15 mouse cellular contexts compared by ENCODE assay signal in the genomic region with DNA sequence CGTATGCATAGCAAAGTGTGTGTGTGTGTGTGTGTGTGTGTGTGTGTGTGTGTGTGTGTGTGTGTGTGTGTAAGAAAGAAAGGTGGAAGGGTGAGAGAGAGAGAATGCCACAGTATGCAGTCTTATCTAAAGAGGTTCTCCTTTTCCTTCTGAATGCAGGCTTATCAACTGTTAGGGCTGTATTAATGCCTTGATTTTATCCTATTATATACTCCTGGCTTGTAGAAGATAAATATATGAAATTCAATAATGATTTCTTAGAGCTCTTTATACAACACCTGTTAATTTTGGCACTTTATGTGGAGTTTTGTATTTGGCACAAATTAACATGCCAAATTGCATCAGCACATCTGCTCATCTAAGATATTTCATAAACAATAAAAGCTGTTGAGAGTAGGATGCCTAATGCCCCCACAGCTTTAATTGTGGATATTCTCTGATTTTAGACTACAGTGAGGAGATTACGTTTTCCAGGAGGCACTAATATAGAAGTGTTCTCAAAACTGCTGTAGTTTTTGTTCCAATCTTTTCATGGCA.
"Had no signal": no experiment of that assay in that cellular context is flagged by ENCODE, and none has a peak within 500 bp of the region (broad histone marks: within the 10 kb centered on the region; RNA-seq: fewer than 3 reads in every experiment).

No protein-coding gene starts in this region.

- H3K4me3 ChIP-seq: limb, embryonic 12.5 days; liver, embryonic 13.5 days; lung, embryonic 15.5 days; megakaryocyte, embryonic 14.5 days had no signal

- H3K4me1 ChIP-seq: limb, embryonic 12.5 days; liver, embryonic 13.5 days; lung, embryonic 15.5 days; megakaryocyte, embryonic 14.5 days had no signal

- H3K9ac ChIP-seq: limb, embryonic 12.5 days; liver, embryonic 13.5 days; liver, postnatal 0 days; lung, embryonic 15.5 days had no signal

- H3K9me3 ChIP-seq: limb, embryonic 12.5 days; liver, embryonic 13.5 days; lung, embryonic 15.5 days; megakaryocyte, embryonic 14.5 days had no signal

- H3K36me3 ChIP-seq: limb, embryonic 12.5 days; liver, embryonic 13.5 days; lung, embryonic 15.5 days had no signal

- H3K27ac ChIP-seq: limb, embryonic 12.5 days; liver, embryonic 13.5 days; lung, embryonic 15.5 days; macrophage had no signal

- H3K4me2 ChIP-seq: limb, embryonic 12.5 days; liver, embryonic 13.5 days; lung, embryonic 15.5 days; midbrain, embryonic 11.5 days had no signal

- H3K27me3 ChIP-seq: limb, embryonic 12.5 days; liver, embryonic 13.5 days; lung, embryonic 15.5 days; megakaryocyte, embryonic 14.5 days had no signal

- DNase-seq: kidney, adult 18-20 months; kidney, postnatal 10 days; kidney, postnatal 4 days; liver; liver, embryonic 13.5 days; liver, postnatal 0 days; lung, postnatal 14 days; right cerebral cortex, postnatal 14 days; thymus, postnatal 14 days had no signal

- ATAC-seq: liver, postnatal 0 days; midbrain, embryonic 16.5 days had no signal
